Mouse (Mus musculus): ENCODE results near the gene Ppm1m. TPM values are rescaled to one million over a fixed set of nuclear protein-coding genes. Genes with fewer than 3 reads are reported as not detected.

Gene Ppm1m
- polyA plus RNA-seq (2012; rRNA removed) = 28.5 and 32.6 TPM in 2 replicates

GRCm38 (mm10) chr9:106199535-106200272 lies at the start of gene Ppm1m:
TSS of gene Ppm1m (minus strand) at chr9:106199746.
- DNase-seq = no peak
- peaks cover 12% of the 10 kb centered on the region for H3K4me1 ChIP-seq (ENCODE audit: control insufficient read depth, insufficient read depth, low read length)
- no peak for TF ChIP-seq CTCF (conservative IDR thresholded peaks at IDR 0.05; ENCODE audit: insufficient read depth, insufficient read length, low read depth, low read length)
- TF ChIP-seq POLR2A (IDR thresholded peaks at IDR 0.05; ENCODE audit: low read depth, low read length) = no peak
- no peaks in the 10 kb centered on the region for H3K27me3 ChIP-seq (replicated peaks; ENCODE audit: control insufficient read depth, insufficient read depth, low read length)
- H3K4me3 ChIP-seq (ENCODE audit: insufficient read depth, low read depth, low read length) = peak within 1 kb of the TSS; percentile 52
- H3K36me3 ChIP-seq (ENCODE audit: control insufficient read depth, insufficient read depth, low read length) = no peaks in the 10 kb centered on the region
- peak within 1 kb of the TSS; percentile 5; the same call in 1 of the 2 replicates for H3K27ac ChIP-seq (ENCODE audit: insufficient read depth, low read depth, low read length)
- WGBS = 63% methylated on average over 18 of the region's 18 CpGs

GRCm38 (mm10) chr9:106242813-106243488 lies 43.4 kb upstream of the Ppm1m start:
- WGBS = 56% methylated on average over 19 of the region's 19 CpGs
- H3K4me1 ChIP-seq (ENCODE audit: control insufficient read depth, insufficient read depth, low read length) = peaks cover 31% of the 10 kb centered on the region
- H3K27me3 ChIP-seq (replicated peaks; ENCODE audit: control insufficient read depth, insufficient read depth, low read length) = no peaks in the 10 kb centered on the region
- TF ChIP-seq POLR2A (IDR thresholded peaks at IDR 0.05; ENCODE audit: low read depth, low read length) (no peak), CTCF (conservative IDR thresholded peaks at IDR 0.05; ENCODE audit: insufficient read depth, insufficient read length, low read depth, low read length) (0 out of 2 replicates have a peak, but pooled peaks have one; percentile 0)
- H3K27ac ChIP-seq (ENCODE audit: insufficient read depth, low read depth, low read length) = no peak overlapping the region; the same call in 1 of the 2 replicates
- H3K4me3 ChIP-seq (ENCODE audit: insufficient read depth, low read depth, low read length) = no peak overlapping the region
- peaks cover 8% of the 10 kb centered on the region for H3K36me3 ChIP-seq (ENCODE audit: control insufficient read depth, insufficient read depth, low read length)
- peak; percentile 46 for DNase-seq

- DNase-seq = peak; percentile 91
- Histone ChIP-seq H3K27ac (ENCODE audit: insufficient read depth, low read depth, low read length) (no peak overlapping the region), H3K36me3 (ENCODE audit: control insufficient read depth, insufficient read depth, low read length) (peaks cover 11% of the 10 kb centered on the region), H3K4me1 (ENCODE audit: control insufficient read depth, insufficient read depth, low read length) (peaks cover 39% of the 10 kb centered on the region), H3K27me3 (replicated peaks; ENCODE audit: control insufficient read depth, insufficient read depth, low read length) (no peaks in the 10 kb centered on the region), H3K4me3 (ENCODE audit: insufficient read depth, low read depth, low read length) (no peak overlapping the region)
- 68% methylated on average over 10 of the region's 10 CpGs for WGBS
- TF ChIP-seq POLR2A (IDR thresholded peaks at IDR 0.05; ENCODE audit: low read depth, low read length) (no peak), CTCF (conservative IDR thresholded peaks at IDR 0.05; ENCODE audit: insufficient read depth, insufficient read length, low read depth, low read length) (0 out of 2 replicates have a peak, but pooled peaks have one; percentile 9)
Observed at GRCm38 (mm10) chr9:106241541-106242164, 42.1 kb upstream of the Ppm1m start.

- no peaks in the 10 kb centered on the region for H3K27me3 ChIP-seq (replicated peaks; ENCODE audit: control insufficient read depth, insufficient read depth, low read length)
- DNase-seq = no peak
- H3K4me3 ChIP-seq (ENCODE audit: insufficient read depth, low read depth, low read length) = no peak overlapping the region
- H3K36me3 ChIP-seq (ENCODE audit: control insufficient read depth, insufficient read depth, low read length) = peaks cover 13% of the 10 kb centered on the region
- TF ChIP-seq CTCF (conservative IDR thresholded peaks at IDR 0.05; ENCODE audit: insufficient read depth, insufficient read length, low read depth, low read length) (no peak), POLR2A (IDR thresholded peaks at IDR 0.05; ENCODE audit: low read depth, low read length) (no peak)
- 85% methylated on average over 10 of the region's 10 CpGs for WGBS
- peak overlapping the region; percentile 70 for H3K27ac ChIP-seq (ENCODE audit: insufficient read depth, low read depth, low read length)
- peaks cover 37% of the 10 kb centered on the region for H3K4me1 ChIP-seq (ENCODE audit: control insufficient read depth, insufficient read depth, low read length)
Observed at GRCm38 (mm10) chr9:106237878-106238277, 38.3 kb upstream of the Ppm1m start.

GRCm38 (mm10) chr9:106237401-106237800 lies 37.9 kb upstream of the Ppm1m start:
- H3K27ac ChIP-seq (ENCODE audit: insufficient read depth, low read depth, low read length) = peak overlapping the region; percentile 70
- H3K36me3 ChIP-seq (ENCODE audit: control insufficient read depth, insufficient read depth, low read length) = peaks cover 13% of the 10 kb centered on the region
- no peak overlapping the region for H3K4me3 ChIP-seq (ENCODE audit: insufficient read depth, low read depth, low read length)
- H3K27me3 ChIP-seq (replicated peaks; ENCODE audit: control insufficient read depth, insufficient read depth, low read length) = no peaks in the 10 kb centered on the region
- peaks cover 32% of the 10 kb centered on the region for H3K4me1 ChIP-seq (ENCODE audit: control insufficient read depth, insufficient read depth, low read length)
- TF ChIP-seq CTCF (conservative IDR thresholded peaks at IDR 0.05; ENCODE audit: insufficient read depth, insufficient read length, low read depth, low read length) (no peak), POLR2A (IDR thresholded peaks at IDR 0.05; ENCODE audit: low read depth, low read length) (no peak)
- DNase-seq = no peak
- 46% methylated on average over 8 of the region's 8 CpGs for WGBS

GRCm38 (mm10) chr9:106236818-106237211 lies 37.3 kb upstream of the Ppm1m start:
- no peak for TF ChIP-seq POLR2A (IDR thresholded peaks at IDR 0.05; ENCODE audit: low read depth, low read length)
- no peak for TF ChIP-seq CTCF (conservative IDR thresholded peaks at IDR 0.05; ENCODE audit: insufficient read depth, insufficient read length, low read depth, low read length)
- Histone ChIP-seq H3K4me1 (ENCODE audit: control insufficient read depth, insufficient read depth, low read length) (peaks cover 27% of the 10 kb centered on the region), H3K36me3 (ENCODE audit: control insufficient read depth, insufficient read depth, low read length) (peaks cover 13% of the 10 kb centered on the region), H3K4me3 (ENCODE audit: insufficient read depth, low read depth, low read length) (no peak overlapping the region), H3K27ac (ENCODE audit: insufficient read depth, low read depth, low read length) (peak overlapping the region; percentile 70), H3K27me3 (replicated peaks; ENCODE audit: control insufficient read depth, insufficient read depth, low read length) (no peaks in the 10 kb centered on the region)
- peak; percentile 80 for DNase-seq
- 45% methylated on average over 3 of the region's 3 CpGs for WGBS

Measured in kidney, adult 2 months (tissue).